Mouse (Mus musculus) megakaryocyte progenitor cell, adult 5-6 weeks (primary cell): ENCODE measurements around the gene Atp5f1. TPM values are rescaled to one million over a fixed set of nuclear protein-coding genes. Genes with fewer than 3 reads are reported as not detected.
"Not testable (repeated sequence)": the region's sequence is repeated elsewhere in the genome, so short reads cannot be mapped to it uniquely, and the experiment has no call there.

Source experiments
- ATAC-seq: replicated peaks from 2 replicates; pipeline ENCODE4 v1.8.0; 2016; ENCODE audit warnings: mild to moderate bottlenecking, moderate TSS enrichment, inconsistent platforms; ENCODE audit not compliant: poor library complexity
- total RNA-seq, 2 experiments: library from RNA; stranded (forward) in 1 of 2; stranded (reverse) in 1 of 2; fragments of 157-497, 149-512 nt in 1 of 2; fragments of 200-1000 nt in 1 of 2; gene quantifications; 2 replicates each; pipeline versions ENCODE4 v1.2.3 to v1.2.4; 2015 to 2017

Gene Atp5f1
- total RNA-seq (2015) = 472 and 511 TPM in 2 replicates
- 494 and 515 TPM in 2 replicates for total RNA-seq (2017)

- no peak for ATAC-seq
Observed at GRCm38 (mm10) chr3:105959999-105960398, at the start of gene Atp5f1. Atp5f1 (minus strand) TSS chr3:105960099.

DNA sequence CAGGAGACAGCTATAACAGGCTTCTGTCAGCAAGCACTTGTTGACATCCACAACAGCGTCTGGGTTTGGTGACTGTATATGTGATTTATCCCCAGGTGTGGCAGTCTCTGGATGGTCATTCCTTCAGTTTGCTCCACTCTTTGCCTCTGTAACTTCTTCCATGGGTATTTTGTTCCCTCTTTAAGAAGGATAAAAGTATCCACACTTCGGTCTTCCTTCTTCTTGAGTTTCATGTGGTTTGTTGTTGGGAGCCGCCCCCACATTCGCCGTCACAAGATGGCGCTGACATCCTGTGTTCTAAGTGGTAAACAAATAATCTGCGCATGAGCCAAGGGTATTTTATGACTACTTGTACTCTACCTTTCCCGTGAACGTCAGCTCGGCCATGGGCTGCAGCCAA is 43.5 kb upstream of the Atp5f1 start:
- ATAC-seq = not testable (repeated sequence)

DNA sequence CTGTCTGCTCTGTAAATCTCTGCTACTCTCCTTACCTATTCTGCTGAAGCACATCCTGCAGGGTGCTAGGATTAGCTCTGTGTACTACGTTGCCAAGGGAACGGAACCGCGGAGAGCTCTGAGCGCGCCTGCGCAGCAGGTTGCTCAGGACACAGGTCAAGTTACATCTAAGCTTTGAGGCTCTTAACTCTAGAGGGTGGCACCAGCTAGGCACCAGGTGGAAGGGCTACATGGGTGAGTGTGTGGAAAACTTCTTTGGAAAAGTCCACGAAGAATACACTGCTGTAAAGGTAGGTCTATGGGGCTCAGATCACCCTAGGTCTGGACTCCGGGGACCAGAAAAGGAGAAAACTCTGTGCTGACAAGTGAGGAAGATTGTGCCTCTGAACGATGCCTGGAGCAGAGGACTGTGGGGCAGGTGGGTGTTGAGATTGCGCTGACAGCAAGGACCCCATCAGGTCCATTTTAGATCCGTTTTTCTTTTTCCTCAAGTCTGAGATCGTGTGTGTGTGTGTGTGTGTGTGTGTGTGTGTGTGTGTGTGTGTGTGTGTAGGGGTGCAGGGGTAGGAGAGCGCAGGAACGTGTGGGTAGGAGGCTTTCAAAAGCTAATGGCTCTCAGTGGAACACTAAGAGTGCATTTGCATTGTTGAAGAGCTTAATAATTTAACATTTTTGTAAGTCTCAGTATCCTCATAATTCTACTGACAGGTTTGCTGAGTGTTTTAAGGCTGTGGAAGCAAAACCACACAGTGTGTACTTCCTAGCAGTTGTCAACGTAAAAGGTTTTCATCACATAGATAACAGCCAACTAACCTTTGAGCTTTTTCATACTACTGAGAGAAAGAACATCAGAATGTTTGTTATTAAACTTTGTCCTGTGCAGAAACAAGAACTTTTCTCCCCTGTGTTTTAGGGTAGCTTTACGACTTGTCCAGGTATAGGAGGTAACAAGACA is 41.8 kb upstream of the Atp5f1 start:
- peak; percentile 91 for ATAC-seq

- peak; percentile 50 for ATAC-seq
Observed at GRCm38 (mm10) chr3:106000707-106001375, 40.9 kb upstream of the Atp5f1 start.

DNA sequence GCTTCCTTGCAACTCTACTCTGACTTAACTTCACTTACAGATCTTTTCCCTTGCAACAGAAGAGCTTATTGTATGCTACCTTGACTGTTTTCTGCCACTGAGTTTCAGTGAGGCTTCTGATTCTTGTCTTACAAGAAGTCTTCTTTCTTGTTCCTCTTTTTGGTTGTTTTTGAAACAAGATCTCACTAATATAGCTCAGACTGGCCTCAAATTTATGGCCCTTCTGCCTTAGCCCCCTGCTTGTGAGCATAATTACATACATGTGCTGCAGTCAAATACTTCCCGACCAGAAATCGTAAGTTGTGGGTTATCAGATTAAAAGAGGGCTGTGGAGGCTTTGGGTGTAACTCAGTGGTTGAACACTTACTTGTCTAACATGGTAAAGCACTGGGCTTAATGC is 34.8 kb upstream of the Atp5f1 start:
- ATAC-seq = peak; percentile 38

GRCm38 (mm10) chr3:105991653-105992283 is 31.9 kb upstream of the Atp5f1 start:
- ATAC-seq = peak; percentile 93

DNA sequence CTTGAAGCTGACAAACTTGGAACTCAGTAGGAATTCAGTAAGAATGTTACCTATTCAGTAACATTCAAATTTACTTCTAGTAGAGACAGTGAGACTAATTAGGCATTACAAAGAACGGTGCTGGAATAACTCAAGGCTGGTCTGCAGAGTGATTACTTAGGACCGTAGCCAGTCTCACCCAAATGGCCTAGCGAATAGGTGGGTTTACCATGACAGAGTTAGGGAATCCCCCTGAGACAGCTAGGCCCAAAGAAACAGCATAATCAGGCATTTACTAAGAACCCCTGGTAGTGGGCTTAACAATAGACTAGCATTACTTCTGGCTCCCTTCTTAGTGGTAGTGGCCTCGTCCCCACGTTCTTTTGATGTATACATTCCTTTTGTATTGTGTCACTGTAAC is 29.7 kb upstream of the Atp5f1 start:
- not testable (repeated sequence) for ATAC-seq

GRCm38 (mm10) chr3:105974174-105974573 is 14.3 kb upstream of the Atp5f1 start:
- ATAC-seq = peak; percentile 95

DNA sequence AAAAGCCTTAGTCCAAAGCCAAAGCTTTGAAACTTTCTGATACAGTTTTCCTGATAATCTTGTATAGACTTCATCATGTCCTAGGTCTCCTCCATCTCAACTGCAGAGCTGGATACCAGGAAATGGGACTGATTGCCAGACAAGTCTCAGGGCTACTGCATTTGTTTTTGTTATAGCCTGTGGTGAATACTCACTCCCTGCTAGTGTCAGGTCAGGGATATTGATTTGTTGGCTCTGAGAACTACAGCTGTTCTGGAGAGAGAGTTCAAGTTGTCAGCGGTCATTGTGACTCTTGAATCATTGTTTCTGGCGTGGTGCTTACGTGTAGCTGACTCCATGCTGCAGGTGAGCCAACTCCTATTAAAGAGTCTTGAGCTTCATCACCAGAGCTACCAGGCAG is 13.5 kb upstream of the Atp5f1 start, which contains the start of gene Ovgp1:
Gene Ovgp1, plus strand, starts transcription at position 301 of the 400 bp plus-strand sequence.
- no peak for ATAC-seq

DNA sequence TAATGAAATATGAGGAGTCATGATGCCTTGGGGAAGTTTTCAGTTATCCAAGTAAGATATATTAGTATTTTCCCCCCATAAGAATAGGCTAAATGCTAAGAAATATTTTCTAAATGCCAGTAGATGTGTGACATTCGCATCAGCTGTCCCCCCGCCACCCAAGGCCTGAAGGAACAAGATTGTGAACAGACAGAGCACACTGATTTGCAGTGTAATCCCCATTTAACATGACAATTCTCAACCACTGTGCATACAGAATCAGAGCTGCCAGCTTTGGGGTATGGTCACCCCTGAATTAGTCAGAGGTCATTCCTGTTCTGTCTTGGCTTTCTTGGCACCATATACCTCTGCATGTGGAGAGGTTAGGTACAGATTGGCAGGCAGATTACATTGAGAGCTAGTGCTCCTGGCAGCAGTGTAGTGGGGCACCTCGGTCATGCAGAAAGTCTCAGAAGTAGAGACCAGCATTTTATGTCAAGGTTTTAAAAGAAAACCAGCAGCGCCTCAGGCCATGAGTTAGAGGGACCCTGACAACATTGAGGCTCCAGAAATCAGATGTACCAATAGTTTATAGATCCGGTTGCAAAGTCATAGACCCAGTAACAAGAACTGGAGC is 12.0 kb upstream of the Atp5f1 start:
- ATAC-seq = no peak

DNA sequence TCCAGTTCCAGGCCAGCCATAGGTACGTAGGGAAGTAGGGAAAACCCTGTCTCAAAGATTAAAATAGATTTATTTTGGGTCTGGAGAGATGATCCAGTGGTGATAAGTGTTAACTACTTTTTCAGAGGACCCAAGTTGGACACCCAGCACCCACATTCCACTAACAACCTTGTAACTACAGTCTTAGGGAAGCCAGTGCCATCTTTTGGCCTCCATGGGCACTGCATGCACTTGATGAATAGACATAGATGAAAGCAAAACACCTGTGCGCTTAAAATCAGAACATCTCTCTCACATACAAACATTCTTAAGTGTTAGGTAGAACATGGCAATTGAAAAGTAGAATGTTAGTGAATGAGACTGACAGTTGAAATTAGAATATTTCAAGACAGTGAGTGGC is 801 bp upstream of the Atp5f1 start:
- ATAC-seq = 0 out of 2 replicates have a peak, but pooled peaks have one; percentile 20

DNA sequence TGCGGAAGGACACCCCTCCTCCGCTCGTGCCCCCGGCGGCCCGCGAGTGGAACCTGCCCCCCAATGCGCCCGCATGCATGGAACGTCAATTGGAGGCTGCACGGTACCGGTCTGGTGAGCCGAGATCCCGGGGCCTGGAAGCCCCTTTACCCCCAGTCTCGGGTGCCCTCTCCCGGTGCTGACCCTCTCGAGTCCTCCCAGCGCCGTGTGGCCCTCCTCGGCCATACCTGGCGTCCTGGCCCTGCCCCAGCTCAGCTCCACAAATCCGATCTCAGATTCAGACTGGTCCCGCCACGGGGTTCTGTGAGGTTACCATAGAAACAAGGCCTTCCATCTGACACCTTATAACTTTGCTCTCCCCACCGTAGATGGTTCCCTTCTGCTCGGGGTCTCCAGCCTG is 314 bp downstream of the Atp5f1 start:
- peak; percentile 24 for ATAC-seq

- ATAC-seq = peak; percentile 89
Observed at GRCm38 (mm10) chr3:105958974-105959580, 822 bp downstream of the Atp5f1 start, which contains the start of gene Wdr77. Wdr77 (plus strand) TSS chr3:105959369.

- ATAC-seq = no peak
Observed at GRCm38 (mm10) chr3:105958204-105958603, 1.7 kb downstream of the Atp5f1 start.

DNA sequence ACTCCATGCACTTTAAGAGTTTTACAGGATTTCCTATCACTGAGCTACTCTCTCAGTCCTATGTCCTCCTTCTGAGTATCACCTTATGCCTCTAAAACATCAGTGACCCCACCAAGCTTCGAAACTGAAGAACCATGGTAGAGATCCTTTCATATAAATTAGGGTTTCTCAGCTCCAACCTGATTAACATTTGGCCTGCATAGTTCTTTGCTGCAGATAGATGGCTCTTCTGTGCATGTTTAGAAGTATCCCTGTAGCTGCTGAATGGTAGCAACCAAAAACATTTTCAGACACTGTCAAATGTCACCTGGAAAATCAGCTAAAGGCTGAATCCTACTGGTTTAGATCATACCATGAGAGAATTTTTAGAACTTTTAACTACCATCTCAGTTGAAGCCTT is 2.7 kb downstream of the Atp5f1 start:
- ATAC-seq = no peak

- no peak for ATAC-seq
Observed at GRCm38 (mm10) chr3:105951348-105951747, 8.6 kb downstream of the Atp5f1 start.

GRCm38 (mm10) chr3:105936111-105936510 is 23.8 kb downstream of the Atp5f1 start:
- no peak for ATAC-seq

DNA sequence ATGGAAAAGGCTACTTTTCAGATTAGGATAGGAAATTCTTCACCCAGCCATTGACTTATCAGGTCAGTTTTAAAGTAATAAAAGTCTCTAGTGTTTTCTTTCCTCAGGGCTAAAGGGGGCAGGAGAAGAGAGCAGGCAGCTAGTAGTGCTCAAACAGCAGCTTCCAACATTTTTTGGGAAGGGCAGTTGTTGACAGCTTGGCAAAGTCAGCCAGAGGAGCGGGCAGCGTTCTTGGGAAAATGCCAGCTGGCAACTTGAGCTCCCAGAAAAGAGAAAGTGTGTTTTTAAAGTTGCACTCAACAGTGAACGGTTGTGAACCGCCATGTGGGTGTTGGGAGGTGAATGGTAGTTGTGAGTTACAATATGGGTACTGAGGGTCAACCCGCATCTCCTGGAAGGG is 24.9 kb downstream of the Atp5f1 start:
- no peak for ATAC-seq

GRCm38 (mm10) chr3:105933926-105934325 is 26.0 kb downstream of the Atp5f1 start:
- ATAC-seq = no peak
